Mouse (Mus musculus) splenic B cell, adult 2 months (primary cell): ENCODE measurements at regions not wholly inside any gene's neighbourhood (a gene's known extent, or its start where the extent isn't known, plus 50 kb on each side); places are given as distances from the start of the nearest gene placed in this dataset.
A peak's percentile ranks its signal among the peaks of the same experiment; 100 is the strongest.

Experiments used
- DNase-seq: peaks from one replicate; pipeline ENCODE4 v3.0.0-alpha.2; 2011; ENCODE audit warnings: low read depth, low spot score
- H3K27me3 ChIP-seq: 2 replicates; pipeline ENCODE4 v1.6.1; 2012; ENCODE audit warnings: mild to moderate bottlenecking, low read length, moderate library complexity, mixed read lengths; ENCODE audit not compliant: control insufficient read depth, poor library complexity, insufficient read depth, severe bottlenecking
- H3K36me3 ChIP-seq: 2 replicates; pipeline ENCODE4 v1.6.1; 2012; ENCODE audit warnings: mild to moderate bottlenecking, low read length, moderate library complexity, mixed read lengths; ENCODE audit not compliant: control insufficient read depth, poor library complexity, insufficient read depth, severe bottlenecking

- Histone ChIP-seq H3K27me3 (no peaks in the 10 kb centered on the region), H3K36me3 (no peaks in the 10 kb centered on the region)
- no peak for DNase-seq
These were observed 94.0 kb upstream of the Ubr2 start for GRCm38 (mm10) chr17:47104328-47104727.

GRCm38 (mm10) chr17:47095191-47095590, 84.8 kb upstream of the Ubr2 start:
- Histone ChIP-seq H3K36me3 (no peaks in the 10 kb centered on the region), H3K27me3 (no peaks in the 10 kb centered on the region)
- no peak for DNase-seq

GRCm38 (mm10) chr17:47092076-47092475, 81.7 kb upstream of the Ubr2 start:
- DNase-seq = no peak
- Histone ChIP-seq H3K27me3 (no peaks in the 10 kb centered on the region), H3K36me3 (no peaks in the 10 kb centered on the region)

- H3K27me3 ChIP-seq = no peaks in the 10 kb centered on the region
- H3K36me3 ChIP-seq = no peaks in the 10 kb centered on the region
- peak; percentile 36 for DNase-seq
These were observed 79.4 kb upstream of the Ubr2 start for GRCm38 (mm10) chr17:47089769-47090168.

- DNase-seq = no peak
- Histone ChIP-seq H3K27me3 (no peaks in the 10 kb centered on the region), H3K36me3 (no peaks in the 10 kb centered on the region)
These were observed 58.9 kb upstream of the Ubr2 start for GRCm38 (mm10) chr17:47069206-47069605.

DNA sequence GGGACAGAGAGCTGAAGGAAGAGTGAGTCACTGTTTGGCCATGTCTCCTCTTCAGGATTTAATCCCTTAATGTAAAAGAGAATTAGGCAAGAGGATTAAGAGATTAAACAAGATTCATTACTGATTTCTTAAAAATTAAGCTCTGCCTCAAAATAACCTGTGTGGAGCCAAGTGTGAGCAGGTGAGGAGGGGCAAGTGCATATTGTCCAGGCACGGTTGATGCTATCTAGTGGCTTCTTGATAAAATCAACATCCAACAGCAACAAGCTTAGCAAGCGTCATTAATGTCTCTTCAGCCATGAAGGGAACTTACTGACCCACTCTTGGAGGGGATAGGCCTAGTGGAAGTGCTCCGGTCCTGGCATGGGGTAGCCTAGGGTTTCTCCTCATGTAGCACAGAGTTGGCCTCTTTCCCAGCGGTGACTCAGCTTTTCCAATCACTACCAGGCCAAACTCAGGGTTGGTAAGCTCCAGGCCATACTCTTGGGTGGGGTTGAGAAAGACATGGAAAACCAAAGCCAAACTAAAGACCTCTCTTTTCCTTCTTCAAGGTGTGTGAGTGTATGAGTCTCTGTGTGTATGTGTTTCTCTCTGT, 55.0 kb upstream of the Ubr2 start:
- Histone ChIP-seq H3K27me3 (no peaks in the 10 kb centered on the region), H3K36me3 (no peaks in the 10 kb centered on the region)
- DNase-seq = no peak

DNA sequence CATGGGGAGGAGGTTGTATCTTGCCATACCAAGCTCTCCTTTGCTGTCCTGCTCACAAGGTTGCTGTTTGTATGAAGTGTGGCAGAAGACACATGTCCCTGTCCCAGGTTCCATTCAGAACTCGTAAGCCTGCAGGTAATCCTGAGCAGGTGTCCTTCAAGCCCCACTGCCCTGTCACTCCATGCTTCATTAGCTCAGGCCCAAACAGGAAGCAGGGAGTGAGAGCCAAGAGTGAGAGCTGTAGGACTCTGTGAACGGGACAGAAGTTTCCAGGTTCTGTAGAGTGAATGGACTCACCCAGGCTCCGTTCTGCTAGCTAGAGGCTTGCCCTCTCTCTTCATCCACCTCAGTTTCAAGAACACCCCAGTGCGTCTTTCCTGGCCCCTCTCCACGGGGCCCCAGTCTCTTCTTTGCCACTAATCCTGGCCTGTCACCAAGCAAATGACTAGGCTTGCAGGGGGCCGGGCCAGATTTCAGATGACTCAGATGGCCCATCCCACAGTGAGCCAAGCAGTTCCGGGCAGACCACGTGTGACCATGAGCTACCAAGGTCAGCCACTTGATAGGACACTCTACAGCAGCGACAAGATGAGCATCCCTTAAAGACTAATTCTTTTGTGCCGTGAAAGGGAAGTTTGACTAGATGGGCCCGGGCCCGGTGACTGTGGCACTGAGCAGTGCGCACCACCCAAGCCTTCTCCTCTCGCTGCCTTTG, 54.4 kb upstream of the Ubr2 start:
- Histone ChIP-seq H3K36me3 (no peaks in the 10 kb centered on the region), H3K27me3 (no peaks in the 10 kb centered on the region)
- no peak for DNase-seq

DNA sequence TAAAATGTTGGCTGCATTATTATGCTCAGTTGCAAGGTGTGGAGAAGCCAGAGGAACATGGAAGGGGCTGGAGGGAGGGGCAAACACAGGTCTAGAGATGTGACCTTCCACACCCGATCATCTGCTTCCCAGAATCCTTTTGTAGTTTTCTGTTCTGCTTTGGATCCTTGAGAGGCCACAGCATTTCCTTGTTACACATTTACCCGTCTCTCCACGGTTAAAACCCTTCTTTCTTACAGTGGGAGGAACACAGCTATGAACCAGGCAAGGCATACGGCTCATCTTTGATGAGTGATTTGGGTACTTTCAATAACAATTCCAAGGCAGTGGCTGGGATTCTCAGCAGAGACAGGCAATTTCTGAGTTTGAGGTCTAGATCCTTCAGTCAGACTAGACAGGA, 53.6 kb upstream of the Ubr2 start:
- Histone ChIP-seq H3K27me3 (no peaks in the 10 kb centered on the region), H3K36me3 (no peaks in the 10 kb centered on the region)
- DNase-seq = no peak

DNA sequence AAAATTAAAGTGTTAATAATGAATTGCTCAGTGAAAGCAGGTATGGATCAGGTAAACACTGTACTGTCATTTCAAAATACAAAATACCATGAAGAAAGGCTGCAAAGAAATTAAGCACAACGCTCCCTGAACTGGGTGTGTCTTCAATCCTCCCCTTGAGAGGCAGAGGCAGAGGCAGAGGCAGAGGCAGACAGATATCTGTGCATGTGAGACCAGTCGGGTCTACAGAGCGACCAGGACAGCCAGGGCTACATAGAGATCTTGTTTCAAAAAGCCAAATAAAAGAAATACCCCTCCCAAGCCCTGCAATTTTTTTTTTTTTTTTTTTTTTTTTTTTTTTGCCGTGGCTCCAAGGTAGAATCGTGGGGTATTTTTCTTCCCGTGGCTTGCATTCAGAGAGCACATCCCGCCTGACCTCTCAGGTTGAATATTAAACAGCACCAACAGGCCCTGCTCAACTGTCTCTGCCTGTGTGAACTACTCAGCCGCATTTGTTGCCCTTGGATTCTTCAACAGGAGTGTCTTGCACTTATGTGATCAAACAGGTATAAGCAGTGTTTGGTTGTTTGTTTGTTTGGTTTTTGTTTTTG, 50.8 kb upstream of the Ubr2 start:
- Histone ChIP-seq H3K27me3 (no peaks in the 10 kb centered on the region), H3K36me3 (no peaks in the 10 kb centered on the region)
- DNase-seq = no peak
